Mouse (Mus musculus) embryonic facial prominence, embryonic 14.5 days (tissue): ENCODE data around the gene Zfr2. TPM values are rescaled to one million over a fixed set of nuclear protein-coding genes. Genes with fewer than 3 reads are reported as not detected.
A peak's percentile ranks its signal among the peaks of the same experiment; 100 is the strongest.

Experiments
- ATAC-seq: fragments of 200-750 bp; cut with Nextera tagmentation; 2 replicates; pipeline ENCODE4 v1.8.0; 2017; ENCODE audit warnings: low read depth, moderate number of reproducible peaks, moderate TSS enrichment
- DNase-seq: peaks from one replicate; pipeline ENCODE4 v3.0.0-alpha.2; 2015; ENCODE audit warnings: low spot score
- H3K27ac ChIP-seq: fragments of 300-500 bp; sonication (generic); replicated peaks from 2 replicates; pipeline ENCODE4 v1.5.1; 2014; ENCODE audit warnings: low read depth, mild to moderate bottlenecking, low read length, moderate library complexity
- H3K27me3 ChIP-seq: fragments of 300-500 bp; sonication (generic); replicated peaks from 2 replicates; pipeline ENCODE4 v1.6.1; 2014; ENCODE audit warnings: low read length; ENCODE audit not compliant: control insufficient read depth, insufficient read depth
- H3K36me3 ChIP-seq: fragments of 300-500 bp; sonication (generic); 2 replicates; pipeline ENCODE4 v1.6.1; 2014; ENCODE audit warnings: low read length, mixed read lengths; ENCODE audit not compliant: control insufficient read depth, insufficient read depth
- H3K4me1 ChIP-seq: fragments of 300-500 bp; sonication (generic); 2 replicates; pipeline ENCODE4 v1.6.1; 2014; ENCODE audit warnings: antibody characterized with exemption, low read length; ENCODE audit not compliant: control insufficient read depth, insufficient read depth
- H3K4me2 ChIP-seq: fragments of 300-500 bp; sonication (generic); 2 replicates; pipeline ENCODE4 v1.6.1; 2014; ENCODE audit warnings: low read depth, mild to moderate bottlenecking, low read length, moderate library complexity, mixed read lengths
- H3K4me3 ChIP-seq: fragments of 300-500 bp; sonication (generic); 2 replicates; pipeline ENCODE4 v1.5.1; 2014; ENCODE audit warnings: low read depth, mild to moderate bottlenecking, low read length
- H3K9ac ChIP-seq: fragments of 300-500 bp; sonication (generic); 2 replicates; pipeline ENCODE4 v1.6.1; 2014; ENCODE audit warnings: low read depth, mild to moderate bottlenecking, low read length, moderate library complexity, mixed read lengths
- H3K9me3 ChIP-seq: fragments of 300-500 bp; sonication (generic); 2 replicates; pipeline ENCODE4 v1.6.1; 2016; ENCODE audit warnings: low read length; ENCODE audit not compliant: control insufficient read depth
- WGBS: fragments of 180-500 bp; shearing (Covaris S2); extraction: QIAGEN DNeasy Blood & Tissue Kit; methylation state at CpG from one replicate; pipeline ENCODE4 v1.1.7; 2014; 5-methylcytosine and 5-hydroxymethylcytosine counted together
- microRNA-seq: library from miRNA; unstranded; fragments of <30 nt; microRNA quantifications from one replicate; pipeline ENCODE4, GENCODE M21; 2016; ENCODE audit warnings: borderline number of aligned reads
- polyA plus RNA-seq: library from polyadenylated mRNA; unstranded; fragments of >200 nt; fragmentation: Nextera tagmentation; extraction: Ambion mirVana; gene quantifications from 2 replicates; pipeline ENCODE4 v1.2.1, GENCODE M21; 2014

Zfr2 gene
- polyA plus RNA-seq, 1 experiment from 2014 or later: 6.5 TPM

DNA sequence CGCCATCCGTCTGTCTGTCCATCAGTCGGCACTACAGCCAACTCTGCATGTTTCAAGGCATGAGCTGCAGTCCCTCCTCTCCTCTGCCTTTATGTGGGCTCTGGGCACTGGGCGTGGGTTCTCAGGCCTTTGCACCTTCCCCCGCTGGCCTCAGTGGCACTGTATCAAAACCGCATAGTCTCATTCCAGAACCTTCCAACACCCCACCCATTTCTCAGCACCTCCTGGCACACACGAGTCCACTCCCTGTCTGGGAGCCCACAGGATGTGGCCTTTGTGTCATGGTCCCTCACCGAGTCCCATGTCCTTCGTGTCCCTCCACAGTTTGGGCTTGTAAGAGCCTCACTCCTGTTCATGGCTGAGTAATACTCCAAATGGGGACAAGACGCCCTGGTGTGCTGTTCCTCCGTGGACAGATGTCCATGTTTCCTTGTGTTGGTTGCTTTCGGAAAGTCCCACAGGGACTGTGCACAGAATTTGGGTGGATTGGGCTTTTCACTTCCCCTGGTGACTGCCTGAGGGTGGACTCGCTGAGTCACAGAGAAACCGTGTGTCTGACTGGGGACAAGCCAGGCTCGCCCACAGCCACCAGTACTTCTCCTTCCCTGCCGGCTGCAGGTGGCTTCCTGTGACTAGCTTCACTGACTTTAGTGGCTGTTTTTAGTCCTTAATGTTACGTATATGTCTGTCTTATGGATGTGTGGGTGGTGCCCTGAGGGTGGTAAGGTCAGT is 65.6 kb downstream of the Zfr2 start:
- H3K4me3 ChIP-seq: no peak overlapping the region
- ATAC-seq (no peak), DNase-seq (no peak)
- no peaks in the 10 kb centered on the region for H3K27me3 ChIP-seq
- H3K27ac ChIP-seq: no peak overlapping the region
- no peaks in the 10 kb centered on the region for H3K9me3 ChIP-seq
- H3K36me3 ChIP-seq: 0 out of 2 replicates have a peak, but pooled peaks cover 10% of the 10 kb centered on the region
- H3K4me2 ChIP-seq: no peak overlapping the region
- no peak overlapping the region for H3K9ac ChIP-seq
- peaks cover 18% of the 10 kb centered on the region for H3K4me1 ChIP-seq
- 89% methylated on average over 17 of the region's 17 CpGs for WGBS

DNA sequence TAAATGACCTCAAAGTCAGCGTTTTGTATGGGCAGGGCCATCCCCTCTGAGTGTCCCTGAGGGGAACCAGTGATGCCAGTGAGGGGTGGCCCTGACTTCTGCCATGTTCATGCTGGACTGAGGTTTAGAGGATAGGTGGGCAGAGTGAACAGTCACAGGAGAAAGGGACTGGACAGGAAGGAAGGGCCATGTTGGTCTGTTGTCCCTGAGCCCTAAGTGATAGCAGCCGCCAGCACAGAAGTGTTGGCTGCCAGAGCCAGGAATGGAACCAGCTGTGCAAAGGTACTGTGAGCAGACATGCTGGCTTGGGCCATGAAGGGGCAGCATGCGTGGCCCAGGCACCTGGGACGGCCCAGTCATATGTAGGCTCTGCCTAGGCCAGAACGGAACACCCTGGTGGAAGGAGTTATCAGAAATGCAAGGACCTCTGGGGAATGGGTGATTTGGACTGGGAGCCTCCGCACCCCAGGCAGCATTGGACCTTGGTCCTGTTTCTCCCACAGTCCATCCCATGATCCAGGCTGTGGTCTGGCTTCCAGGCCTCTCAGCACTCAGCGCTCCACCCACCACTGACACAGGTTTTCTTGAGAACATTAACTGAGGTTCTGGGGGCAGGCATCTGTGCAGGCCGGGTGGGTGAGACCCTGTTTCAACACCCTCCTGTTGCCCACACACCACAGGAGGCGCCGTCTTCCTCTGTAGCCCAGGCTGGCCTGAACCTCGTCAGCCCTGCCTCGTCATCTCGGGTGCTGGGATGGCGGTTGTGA is 66.8 kb downstream of the Zfr2 start:
- WGBS: 81% methylated on average over 11 of the region's 14 CpGs
- Histone ChIP-seq H3K4me2 (no peak overlapping the region), H3K9ac (peak overlapping the region; percentile 30; the same call in 1 of the 2 replicates), H3K27me3 (no peaks in the 10 kb centered on the region), H3K4me3 (no peak overlapping the region), H3K27ac (no peak overlapping the region), H3K4me1 (peaks cover 6% of the 10 kb centered on the region; the same call in 1 of the 2 replicates), H3K36me3 (0 out of 2 replicates have a peak, but pooled peaks cover 10% of the 10 kb centered on the region), H3K9me3 (no peaks in the 10 kb centered on the region)
- no peak for DNase-seq
- ATAC-seq: no peak

DNA sequence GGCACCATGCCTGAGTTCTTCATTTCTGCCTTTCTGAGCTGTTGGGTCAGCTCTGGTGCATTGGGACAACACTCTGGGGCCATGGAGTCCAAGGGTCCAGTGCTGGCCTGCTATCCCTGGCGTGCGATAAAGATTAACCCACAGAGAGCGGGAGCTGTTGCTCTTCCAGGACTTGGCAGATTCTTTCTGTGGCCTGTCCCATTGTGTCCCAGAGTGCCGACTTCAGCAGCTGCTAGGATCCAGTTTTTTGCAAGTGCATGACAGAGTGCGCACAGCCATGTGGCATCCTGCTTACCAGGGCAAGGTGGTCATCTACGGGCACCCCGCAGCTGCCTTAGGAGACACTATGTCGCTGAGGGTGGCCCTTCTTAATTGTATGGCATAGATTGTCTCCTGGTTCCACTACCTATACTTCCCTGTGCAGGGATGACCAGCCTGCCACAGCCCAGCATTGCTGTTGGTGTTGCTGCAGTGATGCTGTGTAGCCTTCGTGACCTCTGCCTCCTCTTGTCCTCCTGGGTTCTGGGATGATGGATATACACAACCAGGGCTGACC is 67.5 kb downstream of the Zfr2 start:
- ATAC-seq (no peak), DNase-seq (no peak)
- no peak overlapping the region for H3K9ac ChIP-seq
- H3K27ac ChIP-seq: no peak overlapping the region
- H3K36me3 ChIP-seq: 0 out of 2 replicates have a peak, but pooled peaks cover 7% of the 10 kb centered on the region
- no peak overlapping the region for H3K4me2 ChIP-seq
- H3K9me3 ChIP-seq: no peaks in the 10 kb centered on the region
- peaks cover 6% of the 10 kb centered on the region; the same call in 1 of the 2 replicates for H3K4me1 ChIP-seq
- no peaks in the 10 kb centered on the region for H3K27me3 ChIP-seq
- WGBS: 85% methylated on average over 9 of the region's 9 CpGs
- no peak overlapping the region for H3K4me3 ChIP-seq

DNA sequence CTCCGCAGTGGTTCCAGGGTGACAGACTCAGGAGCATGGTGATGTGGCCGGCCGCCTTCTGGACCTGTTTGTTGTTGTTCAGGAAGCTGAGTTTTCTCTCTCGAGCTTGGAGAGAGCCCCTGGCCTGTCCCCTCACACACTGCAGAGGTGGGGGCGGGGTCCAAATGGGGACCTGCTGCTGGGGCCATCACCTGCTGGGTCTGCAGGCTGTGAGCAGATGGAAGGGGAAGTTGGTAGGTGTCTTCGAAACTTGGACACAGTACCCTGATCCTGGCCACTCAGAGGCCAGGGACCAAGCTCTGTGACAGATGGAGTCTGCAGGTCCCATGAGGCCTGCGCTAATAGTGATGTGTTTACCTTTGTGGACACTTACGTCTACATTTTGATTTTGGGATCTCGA is 68.4 kb downstream of the Zfr2 start:
- no peaks in the 10 kb centered on the region for H3K9me3 ChIP-seq
- H3K4me3 ChIP-seq: no peak overlapping the region
- H3K4me1 ChIP-seq: peaks cover 6% of the 10 kb centered on the region; the same call in 1 of the 2 replicates
- peaks cover 7% of the 10 kb centered on the region for H3K36me3 ChIP-seq
- no peaks in the 10 kb centered on the region for H3K27me3 ChIP-seq
- whole genome bisulfite sequencing: 82% methylated on average over 9 of the region's 9 CpGs
- ATAC-seq: no peak
- H3K4me2 ChIP-seq: no peak overlapping the region
- H3K9ac ChIP-seq: no peak overlapping the region
- no peak for DNase-seq
- no peak overlapping the region for H3K27ac ChIP-seq

Small RNA genes lying within 50 kb of the gene (microRNA-seq; reads per million reads assigned to microRNA genes)
- gene Mir3057: 6.6 reads per million, percentile 25 among the genes with 10 or more reads in this experiment

Other genes starting within 250 kb of the Zfr2 start
- 5.9 and 8.7 TPM in 2 replicates for gene Gng7, start 218.2 kb upstream of the Zfr2 start, polyA plus RNA-seq
- 0.95 and 1.1 TPM in 2 replicates for gene Diras1, start 207.5 kb upstream of the Zfr2 start, polyA plus RNA-seq
- 11.9 and 15.4 TPM in 2 replicates for gene Slc39a3, start 195.7 kb upstream of the Zfr2 start, polyA plus RNA-seq
- 163 and 179 TPM in 2 replicates for gene Sgta, start 173.0 kb upstream of the Zfr2 start, polyA plus RNA-seq
- 61.7 and 62.9 TPM in 2 replicates for gene Thop1, start 163.1 kb upstream of the Zfr2 start, polyA plus RNA-seq
- gene Creb3l3, start 134.3 kb upstream of the Zfr2 start, polyA plus RNA-seq: 0.60 and 0.68 TPM in 2 replicates
- gene Map2k2, start 127.2 kb upstream of the Zfr2 start, polyA plus RNA-seq: 166 and 178 TPM in 2 replicates
- 24.1 and 25.9 TPM in 2 replicates for gene Zbtb7a, start 97.9 kb upstream of the Zfr2 start, polyA plus RNA-seq
- gene Pias4, start 65.2 kb upstream of the Zfr2 start, polyA plus RNA-seq: 33.2 and 35.6 TPM in 2 replicates
- 549 and 578 TPM in 2 replicates for gene Eef2, start 56.5 kb upstream of the Zfr2 start, polyA plus RNA-seq
- gene Dapk3, start 50.1 kb upstream of the Zfr2 start, polyA plus RNA-seq: 53.4 and 58.3 TPM in 2 replicates
- gene 4930442H23Rik, start 49.3 kb upstream of the Zfr2 start, polyA plus RNA-seq: not detected in 2 replicates
- gene Nmrk2, start 31.1 kb upstream of the Zfr2 start, polyA plus RNA-seq: 1.2 and 1.7 TPM in 2 replicates
- gene Atcay, start 2.3 kb upstream of the Zfr2 start, polyA plus RNA-seq: 2.3 and 2.4 TPM in 2 replicates
- 4.9 and 5.4 TPM in 2 replicates for gene Matk, start 19.8 kb downstream of the Zfr2 start, polyA plus RNA-seq
- gene Mrpl54, start 33.8 kb downstream of the Zfr2 start, polyA plus RNA-seq: 196 and 206 TPM in 2 replicates
- gene Apba3, start 33.8 kb downstream of the Zfr2 start, polyA plus RNA-seq: 56.0 and 61.4 TPM in 2 replicates
- 8.1 and 9.9 TPM in 2 replicates for gene Tjp3, start 58.4 kb downstream of the Zfr2 start, polyA plus RNA-seq
- 48.4 and 56.3 TPM in 2 replicates for gene Pip5k1c, start 59.8 kb downstream of the Zfr2 start, polyA plus RNA-seq
- 27.0 and 27.5 TPM in 2 replicates for gene Cactin, start 87.9 kb downstream of the Zfr2 start, polyA plus RNA-seq
- gene Tbxa2r, start 95.6 kb downstream of the Zfr2 start, polyA plus RNA-seq: 6.7 and 8.7 TPM in 2 replicates
- 0.04 and 0.14 TPM in 2 replicates for gene Gipc3, start 110.1 kb downstream of the Zfr2 start, polyA plus RNA-seq
- gene Hmg20b, start 117.3 kb downstream of the Zfr2 start, polyA plus RNA-seq: 66.8 and 78.7 TPM in 2 replicates
- 6.8 and 9.8 TPM in 2 replicates for gene Mfsd12, start 124.3 kb downstream of the Zfr2 start, polyA plus RNA-seq
- 0.31 and 0.71 TPM in 2 replicates for gene 4930404N11Rik, start 132.7 kb downstream of the Zfr2 start, polyA plus RNA-seq
- 69.5 and 90.1 TPM in 2 replicates for gene Fzr1, start 145.4 kb downstream of the Zfr2 start, polyA plus RNA-seq
- gene Dohh, start 151.3 kb downstream of the Zfr2 start, polyA plus RNA-seq: 61.4 and 67.1 TPM in 2 replicates
- 2.4 and 2.6 TPM in 2 replicates for gene Gm48551, start 151.3 kb downstream of the Zfr2 start, polyA plus RNA-seq
- gene Gm48552, start 155.8 kb downstream of the Zfr2 start, polyA plus RNA-seq: 0.77 and 0.88 TPM in 2 replicates
- 3.9 and 4.1 TPM in 2 replicates for gene Smim24, start 159.9 kb downstream of the Zfr2 start, polyA plus RNA-seq
- 100.0 and 103 TPM in 2 replicates for gene Nfic, start 222.5 kb downstream of the Zfr2 start, polyA plus RNA-seq
- 1.4 and 1.9 TPM in 2 replicates for gene Celf5, start 249.6 kb downstream of the Zfr2 start, polyA plus RNA-seq